In the genomic region with DNA sequence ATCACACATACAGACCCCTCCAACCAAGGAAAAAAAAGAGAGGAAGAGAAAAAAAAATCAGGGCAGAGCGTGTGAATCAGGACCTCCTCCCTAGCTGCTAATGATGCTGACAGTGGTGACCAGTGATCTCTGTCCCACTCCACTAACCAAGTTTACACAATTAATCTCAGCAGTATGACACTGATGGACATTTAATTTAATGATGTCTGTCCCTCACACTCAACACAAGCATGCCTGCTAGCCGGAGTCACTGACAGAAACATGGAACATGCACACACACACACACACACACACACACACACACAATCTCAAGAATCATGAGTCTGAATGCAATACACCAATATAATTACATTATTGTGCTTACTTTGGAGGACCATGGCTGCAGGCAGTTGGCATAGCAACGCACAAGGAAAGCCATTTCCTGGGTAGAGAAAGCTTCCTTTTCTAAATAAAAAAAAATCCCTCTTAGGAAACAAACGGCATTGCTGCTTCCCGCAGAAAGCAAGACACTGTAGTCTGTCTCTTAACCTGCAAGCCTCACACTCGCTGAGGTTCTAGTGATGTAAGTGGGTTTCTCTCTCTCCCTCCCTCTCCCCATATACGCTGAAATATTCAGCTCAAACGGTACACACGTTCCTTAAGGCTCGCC, we compare ENCODE assay signal across 8 mouse cellular contexts.
DNase-seq lines count a peak whose midpoint lies in the region; ATAC-seq and TF ChIP-seq lines count a peak whose summit lies in the region.

No protein-coding gene starts in this region.

- WGBS in heart, embryonic 12.5 days = 19% methylated on average over 10 of the region's 10 CpGs
- WGBS in embryonic facial prominence, embryonic 12.5 days = 23% methylated on average over 10 of the region's 10 CpGs
- whole genome bisulfite sequencing in intestine, embryonic 15.5 days = 27% methylated on average over 10 of the region's 10 CpGs
- WGBS in stomach, postnatal 0 days = 34% methylated on average over 10 of the region's 10 CpGs

- peak overlapping the region; percentile 93 for H3K27ac ChIP-seq in heart, embryonic 12.5 days (ENCODE audit: poor library complexity, severe bottlenecking)
- H3K27ac ChIP-seq in embryonic facial prominence, embryonic 12.5 days = peak overlapping the region; percentile 73
- H3K27ac ChIP-seq in intestine, embryonic 15.5 days = peak overlapping the region; percentile 36
- peak overlapping the region; percentile 20; the same call in 1 of the 2 replicates for H3K27ac ChIP-seq in stomach, postnatal 0 days (replicated peaks)

- peak overlapping the region; percentile 66 for H3K9ac ChIP-seq in heart, embryonic 12.5 days
- H3K9ac ChIP-seq in embryonic facial prominence, embryonic 12.5 days = no peak overlapping the region
- H3K9ac ChIP-seq in intestine, embryonic 15.5 days = no peak overlapping the region
- H3K9ac ChIP-seq in stomach, postnatal 0 days (ENCODE audit: low read length) = no peak overlapping the region; the same call in 1 of the 2 replicates

- peak overlapping the region; percentile 71 for H3K4me2 ChIP-seq in heart, embryonic 12.5 days
- H3K4me2 ChIP-seq in embryonic facial prominence, embryonic 12.5 days (replicated peaks) = peak overlapping the region; percentile 35
- H3K4me2 ChIP-seq in intestine, embryonic 15.5 days (replicated peaks) = peak overlapping the region; percentile 38; the same call in 1 of the 2 replicates
- peak overlapping the region; percentile 34; the same call in 1 of the 2 replicates for H3K4me2 ChIP-seq in stomach, postnatal 0 days (replicated peaks; ENCODE audit: low read depth)

- H3K4me3 ChIP-seq in heart, embryonic 12.5 days = peak overlapping the region; percentile 37; the same call in 1 of the 2 replicates
- H3K4me3 ChIP-seq in embryonic facial prominence, embryonic 12.5 days = no peak overlapping the region
- 0 out of 2 replicates have a peak overlapping the region, but pooled peaks have one; percentile 3 for H3K4me3 ChIP-seq in intestine, embryonic 15.5 days (replicated peaks)
- H3K4me3 ChIP-seq in stomach, postnatal 0 days (ENCODE audit: low read depth, low read length) = no peak overlapping the region

- no peaks in the 10 kb centered on the region for H3K27me3 ChIP-seq in heart, embryonic 12.5 days (replicated peaks)
- no peaks in the 10 kb centered on the region for H3K27me3 ChIP-seq in embryonic facial prominence, embryonic 12.5 days
- H3K27me3 ChIP-seq in intestine, embryonic 15.5 days (replicated peaks) = no peaks in the 10 kb centered on the region
- no peaks in the 10 kb centered on the region for H3K27me3 ChIP-seq in stomach, postnatal 0 days (ENCODE audit: control insufficient read depth, insufficient read depth, low read length)

- 0 out of 2 replicates have a peak, but pooled peaks cover under 1% of the 10 kb centered on the region for H3K36me3 ChIP-seq in heart, embryonic 12.5 days
- no peaks in the 10 kb centered on the region for H3K36me3 ChIP-seq in embryonic facial prominence, embryonic 12.5 days
- no peaks in the 10 kb centered on the region for H3K36me3 ChIP-seq in intestine, embryonic 15.5 days
- H3K36me3 ChIP-seq in stomach, postnatal 0 days (ENCODE audit: control insufficient read depth, insufficient read depth, low read length) = no peaks in the 10 kb centered on the region

- DNase-seq in heart, postnatal 4 days = no peak
- DNase-seq in NIH3T3 (ENCODE audit: low read depth) = peak; percentile 28
- DNase-seq in stomach, postnatal 0 days (ENCODE audit: low spot score) = no peak
- DNase-seq in lung, adult 18-20 months = no peak
- DNase-seq in left cerebral cortex, adult 18-20 months (ENCODE audit: low spot score in 2 of 2) = no peak

- H3K4me1 ChIP-seq in heart, embryonic 12.5 days (replicated peaks) = peaks cover 55% of the 10 kb centered on the region
- H3K4me1 ChIP-seq in embryonic facial prominence, embryonic 12.5 days = peaks cover 19% of the 10 kb centered on the region
- peaks cover 13% of the 10 kb centered on the region; the same call in 1 of the 2 replicates for H3K4me1 ChIP-seq in intestine, embryonic 15.5 days (replicated peaks)
- H3K4me1 ChIP-seq in stomach, postnatal 0 days (replicated peaks; ENCODE audit: control insufficient read depth, insufficient read depth) = no peaks in the 10 kb centered on the region

- no peak for TF ChIP-seq EP300 in stomach, postnatal 0 days (optimal IDR thresholded peaks at IDR 0.05)

- TF ChIP-seq CTCF in stomach, postnatal 0 days (IDR thresholded peaks at IDR 0.05; ENCODE audit: low read depth) = no peak

- no peaks in the 10 kb centered on the region for H3K9me3 ChIP-seq in heart, embryonic 12.5 days (replicated peaks)
- H3K9me3 ChIP-seq in embryonic facial prominence, embryonic 12.5 days = no peaks in the 10 kb centered on the region
- H3K9me3 ChIP-seq in intestine, embryonic 15.5 days = no peaks in the 10 kb centered on the region
- H3K9me3 ChIP-seq in stomach, postnatal 0 days (ENCODE audit: control insufficient read depth, low read length) = no peaks in the 10 kb centered on the region

- 0 out of 2 replicates have a peak, but pooled peaks have one; percentile 20 for ATAC-seq in heart, embryonic 12.5 days (ENCODE audit: insufficient number of reproducible peaks, low FRiP score)
- ATAC-seq in embryonic facial prominence, embryonic 12.5 days (ENCODE audit: insufficient number of reproducible peaks, insufficient read depth, low FRiP score, low TSS enrichment) = peak; percentile 36; the same call in 1 of the 2 replicates
- peak; percentile 67 for ATAC-seq in intestine, embryonic 15.5 days
- peak; percentile 42; the same call in 1 of the 2 replicates for ATAC-seq in stomach, postnatal 0 days (ENCODE audit: low FRiP score, low TSS enrichment)

Comparison
In these comparisons a context has a peak if more than half of its experiments do, and no peak if none do; other contexts are left out.
1. H3K27ac ChIP-seq: peak in every context shown above with its lines; median percentile 93 in heart, embryonic 12.5 days; 73 in embryonic facial prominence, embryonic 12.5 days; 36 in intestine, embryonic 15.5 days; 20 in stomach, postnatal 0 days.
2. H3K4me3 ChIP-seq: peak in heart, embryonic 12.5 days (single experiment) and intestine, embryonic 15.5 days (single experiment); none in embryonic facial prominence, embryonic 12.5 days (single experiment) and stomach, postnatal 0 days (single experiment).
3. Peak in every context shown above with its lines, with median percentiles within 50 percentile points of each other: ATAC-seq and H3K4me2 ChIP-seq.